Mouse (Mus musculus) layer of hippocampus, postnatal 10 days (tissue): ENCODE measurements around the gene Cdh18. TPM values are rescaled to one million over a fixed set of nuclear protein-coding genes. Genes with fewer than 3 reads are reported as not detected.
A peak's percentile ranks its signal among the peaks of the same experiment; 100 is the strongest.
"Not testable (repeated sequence)": the region's sequence is repeated elsewhere in the genome, so short reads cannot be mapped to it uniquely, and the experiment has no call there.

Experiments
- DNase-seq, 2 experiments: peaks; one replicate each; pipeline ENCODE4 v3.0.0; 2021; ENCODE audit warnings: low spot score in 2 of 2
- long read RNA-seq: library from polyadenylated mRNA; stranded (forward); transcript quantifications from one replicate; pipeline ENCODE4 v2.0.0, GENCODE M21; 2023
- total RNA-seq, 2 experiments: library from RNA; stranded (reverse); gene quantifications; 2 replicates each; pipeline ENCODE4 v1.2.3; 2021

Cdh18 gene
- total RNA-seq, result 10 to 100 TPM; 10.1 to 11.1 TPM
- long read RNA-seq, result 0 reads

DNA sequence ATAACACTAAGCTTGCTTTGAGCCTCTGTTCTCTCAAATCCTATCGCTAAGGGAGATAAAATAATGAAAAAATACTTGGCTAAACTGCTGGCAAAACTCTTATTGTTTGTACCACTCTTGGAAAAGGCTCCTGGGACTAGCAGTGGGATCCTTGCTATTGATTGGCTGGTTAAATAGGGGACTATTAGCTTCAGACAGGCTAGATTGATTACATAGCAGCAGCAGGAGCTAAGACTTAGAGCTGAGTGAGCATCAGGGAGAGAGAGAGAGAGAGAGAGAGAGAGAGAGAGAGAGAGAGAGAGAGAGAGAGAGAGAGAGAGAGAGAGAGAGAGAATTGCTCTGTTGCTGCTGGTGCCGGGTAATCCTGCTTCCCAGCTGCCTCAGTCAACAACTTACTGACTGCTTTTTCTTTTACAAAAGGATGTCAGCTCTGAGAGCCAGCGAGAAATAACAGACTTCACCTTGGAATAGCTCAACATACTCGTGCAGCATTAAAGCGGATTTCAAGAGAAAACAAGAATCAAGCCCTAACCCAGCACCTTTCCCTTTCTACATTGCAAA is at the start of gene Cdh18:
Cdh18 (plus strand) TSS at position 312 of the 561 bp plus-strand sequence.
- DNase-seq, result no peak

DNA sequence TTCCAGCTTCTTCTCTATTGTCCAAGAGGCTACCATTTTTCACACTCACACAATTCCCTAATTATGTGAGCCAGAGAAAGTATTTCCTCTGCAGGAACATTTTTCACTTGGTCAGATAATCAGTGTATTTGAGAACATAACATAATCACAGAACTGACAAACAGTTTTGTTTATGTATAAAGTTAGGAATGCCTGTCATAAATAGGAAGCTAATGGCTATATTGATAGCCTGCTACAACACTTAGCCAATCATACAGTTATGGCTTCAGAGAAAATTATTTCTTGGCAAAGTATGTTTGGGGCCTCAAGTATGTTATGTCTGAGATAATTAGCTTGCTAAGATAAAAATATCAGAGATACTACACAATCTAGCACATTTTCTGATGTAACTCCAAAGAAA is 37.6 kb upstream of the Cdh18 start:
- no peak for DNase-seq

DNA sequence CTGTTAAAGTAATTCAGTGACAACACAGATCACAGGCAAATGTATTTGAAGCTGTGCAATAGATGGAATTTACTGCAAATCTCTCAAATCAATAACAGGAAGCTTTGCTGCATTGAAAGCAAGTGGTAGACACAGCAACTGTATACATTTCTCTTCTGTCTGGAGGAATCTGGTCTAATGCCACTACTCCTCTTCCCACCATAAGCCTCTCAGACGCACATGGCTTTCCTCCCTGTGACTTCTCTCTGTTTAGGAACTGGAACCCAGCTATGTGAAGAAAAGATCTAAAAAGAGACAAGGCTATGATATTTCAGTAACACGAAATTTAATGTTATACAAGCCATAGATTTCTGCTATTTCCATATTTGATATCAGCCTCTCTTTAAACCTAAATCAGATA is 13.0 kb upstream of the Cdh18 start:
- DNase-seq, result no peak

DNA sequence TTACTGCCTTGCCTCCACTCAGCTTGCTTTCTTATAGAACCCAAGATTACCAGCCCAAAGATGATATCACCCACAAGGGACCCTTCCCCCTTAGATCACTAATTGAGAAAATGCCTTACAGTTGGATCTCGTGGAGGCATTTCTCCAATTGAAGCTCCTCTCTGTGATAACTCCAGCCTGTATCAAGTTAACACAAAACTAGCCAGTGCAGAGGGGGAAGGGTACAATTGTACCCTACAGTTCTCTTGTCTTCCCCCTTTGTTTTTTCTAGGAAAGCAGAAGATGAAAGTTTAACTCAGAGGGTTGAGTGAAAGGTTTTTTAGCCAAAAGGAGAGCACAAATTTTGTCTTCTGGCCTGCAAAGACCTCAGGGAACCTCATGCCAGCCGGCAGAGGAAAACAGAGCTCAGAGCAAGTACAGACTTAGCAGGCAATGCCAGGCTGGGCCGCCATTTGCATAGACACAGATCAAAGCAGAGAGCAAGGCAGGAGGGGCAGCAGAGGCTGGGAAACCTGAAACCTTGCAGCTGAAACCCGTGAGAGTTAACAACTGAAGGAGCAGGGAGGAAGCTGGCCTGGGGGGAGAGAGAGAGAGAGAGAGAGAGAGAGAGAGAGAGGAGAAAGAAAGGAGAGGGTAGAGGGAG is 29.3 kb downstream of the Cdh18 start:
- DNase-seq, result no peak

DNA sequence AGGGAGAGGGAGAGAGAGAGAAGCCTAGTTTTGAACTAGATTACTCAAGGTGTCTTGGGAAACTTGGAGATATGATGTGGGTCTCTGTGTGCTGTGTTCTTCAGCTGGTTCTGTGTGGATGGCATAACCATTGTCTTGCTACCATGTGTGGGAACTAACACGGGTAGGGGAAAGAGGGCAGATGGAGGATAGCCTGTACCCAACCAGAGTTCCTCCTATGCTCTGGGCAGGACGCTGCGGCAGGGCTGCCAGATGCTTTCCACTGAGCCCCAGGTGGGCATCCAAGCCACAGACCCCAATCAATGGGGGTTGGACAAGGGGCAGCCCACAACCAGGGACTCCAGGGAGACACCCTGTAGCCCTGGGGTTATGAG is 29.8 kb downstream of the Cdh18 start:
- no peak for DNase-seq

DNA sequence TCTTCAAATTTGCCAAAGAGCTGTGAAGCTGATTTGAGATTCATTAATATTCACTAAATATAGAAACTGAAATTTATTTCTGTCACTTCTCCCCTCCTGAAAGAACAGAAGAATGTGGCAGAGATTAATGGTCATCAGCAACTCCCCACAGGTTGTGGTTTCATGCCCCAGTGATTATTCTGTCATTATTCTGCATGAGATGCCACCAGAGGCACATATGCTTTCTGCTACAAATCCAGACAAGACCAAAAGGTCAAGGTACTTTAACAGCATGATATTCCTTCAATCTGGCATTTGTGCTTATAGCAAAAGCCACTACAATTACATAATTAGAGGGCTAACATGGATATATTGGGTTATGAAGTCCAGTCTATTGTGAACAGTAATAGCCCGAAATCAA is 35.8 kb downstream of the Cdh18 start:
- no peak for DNase-seq

DNA sequence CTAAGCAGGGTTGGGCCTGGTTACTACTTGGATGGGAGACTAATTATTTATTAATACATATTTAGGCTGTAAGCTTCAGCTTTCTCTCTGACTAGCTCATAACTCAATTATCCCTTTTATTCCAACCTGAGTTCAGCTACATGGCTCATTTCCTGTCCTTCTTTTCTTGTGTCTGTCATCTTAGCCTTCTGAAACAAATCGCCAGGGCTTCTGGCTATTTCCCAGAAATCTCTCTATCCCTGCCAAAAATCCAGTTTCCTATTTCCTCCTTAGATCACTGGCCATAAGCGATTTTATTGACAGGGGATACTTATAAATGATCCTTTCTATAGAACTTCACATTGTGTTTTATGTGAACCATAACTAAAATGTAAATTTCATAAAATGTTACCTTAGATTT is 167.6 kb downstream of the Cdh18 start:
- no peak for DNase-seq

DNA sequence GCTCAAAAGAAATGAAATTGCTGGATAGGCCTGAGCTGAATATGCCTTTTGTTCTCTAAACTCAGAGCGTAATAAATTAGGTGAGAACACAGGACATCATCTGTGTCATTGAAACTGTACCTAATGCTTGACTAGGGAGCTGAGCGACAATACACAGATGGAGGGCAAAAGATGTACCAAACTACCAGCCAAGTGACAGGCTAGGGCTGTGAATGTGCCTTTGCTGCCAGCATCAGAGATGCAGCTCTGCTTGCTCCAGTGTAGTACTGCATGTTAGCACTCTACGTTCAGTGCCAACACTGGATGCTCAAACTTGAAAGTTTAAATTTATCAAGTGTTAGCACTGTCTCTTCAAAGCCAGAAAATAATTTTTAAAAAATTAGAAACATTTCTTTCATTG is 168.9 kb downstream of the Cdh18 start:
- peak in 1 of 2 experiments; percentile 24 for DNase-seq

DNA sequence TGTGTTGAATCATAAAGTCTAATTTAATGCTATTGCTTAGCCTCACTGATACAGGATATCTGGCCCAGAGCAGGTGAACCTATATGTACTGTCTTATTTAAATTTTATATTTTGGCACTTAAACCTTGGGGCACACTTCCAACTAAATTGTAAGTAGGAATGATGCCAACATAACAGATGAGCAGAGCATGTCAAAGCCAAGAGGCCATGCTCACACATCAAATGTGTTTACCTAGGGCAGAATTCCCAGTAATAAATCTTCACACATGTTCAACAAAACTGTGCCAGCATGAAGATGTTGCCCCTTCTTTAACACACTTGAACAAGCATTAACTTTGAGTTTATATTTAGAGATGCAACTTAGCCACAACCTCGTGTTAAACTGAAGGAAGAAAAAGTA is 177.8 kb downstream of the Cdh18 start:
- DNase-seq, result no peak

DNA sequence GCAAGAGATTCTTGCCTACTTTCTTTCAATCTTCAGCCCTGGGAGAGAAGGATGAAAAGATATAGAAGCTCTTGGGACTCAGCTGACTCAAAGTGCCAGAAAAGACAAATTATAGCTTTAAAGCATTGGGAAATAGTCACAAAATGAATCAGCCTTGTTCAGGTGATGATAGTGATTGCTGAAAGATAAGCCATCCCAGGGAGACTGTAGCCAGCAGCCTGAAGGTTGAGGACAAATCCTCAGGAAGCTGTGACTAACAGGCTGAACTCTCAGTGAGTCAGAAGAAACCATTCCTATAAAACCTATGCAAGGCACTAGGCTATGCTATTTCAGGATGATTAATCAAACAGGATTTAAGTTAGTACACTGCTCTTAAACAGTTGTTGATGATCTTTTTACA is 184.2 kb downstream of the Cdh18 start:
- DNase-seq, result no peak

DNA sequence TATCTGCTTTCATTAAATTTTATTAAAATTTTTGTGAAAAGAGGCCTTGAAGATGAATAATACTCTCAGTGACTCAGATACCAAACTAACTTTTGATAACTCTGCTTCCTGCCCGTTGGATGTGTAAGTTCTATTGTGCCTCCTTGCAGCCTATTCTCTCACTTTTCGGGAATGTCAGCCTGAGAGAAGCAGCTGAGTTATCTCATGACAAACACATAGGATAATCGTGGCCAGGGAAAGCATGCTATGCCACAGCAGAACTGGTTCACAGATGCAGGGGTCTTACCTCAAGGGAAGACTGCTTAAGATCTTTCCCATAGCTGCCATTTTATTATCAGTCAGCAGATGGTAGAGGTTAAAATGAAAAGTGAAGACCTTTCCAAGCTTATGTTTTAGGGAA is 187.3 kb downstream of the Cdh18 start:
- DNase-seq, result no peak

DNA sequence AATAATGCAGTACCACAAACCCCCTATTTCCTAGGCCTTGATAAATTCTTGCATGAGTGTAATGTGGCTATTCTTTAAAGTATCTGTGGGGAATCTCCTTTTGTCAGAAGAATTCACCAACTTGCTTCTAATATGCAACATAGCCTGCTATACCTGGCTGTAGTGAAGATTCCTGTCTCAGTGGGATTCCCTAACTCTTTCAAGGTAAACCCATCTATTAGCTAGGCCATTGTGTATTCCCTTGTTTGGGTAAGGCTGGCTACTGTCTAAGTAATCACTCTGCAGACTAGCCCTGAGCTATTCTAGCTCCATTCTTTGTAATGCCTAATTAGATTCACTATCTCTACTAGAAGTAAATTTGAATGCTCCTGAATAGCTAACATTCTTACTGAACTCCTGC is 212.4 kb downstream of the Cdh18 start:
- not testable (repeated sequence) for DNase-seq

DNA sequence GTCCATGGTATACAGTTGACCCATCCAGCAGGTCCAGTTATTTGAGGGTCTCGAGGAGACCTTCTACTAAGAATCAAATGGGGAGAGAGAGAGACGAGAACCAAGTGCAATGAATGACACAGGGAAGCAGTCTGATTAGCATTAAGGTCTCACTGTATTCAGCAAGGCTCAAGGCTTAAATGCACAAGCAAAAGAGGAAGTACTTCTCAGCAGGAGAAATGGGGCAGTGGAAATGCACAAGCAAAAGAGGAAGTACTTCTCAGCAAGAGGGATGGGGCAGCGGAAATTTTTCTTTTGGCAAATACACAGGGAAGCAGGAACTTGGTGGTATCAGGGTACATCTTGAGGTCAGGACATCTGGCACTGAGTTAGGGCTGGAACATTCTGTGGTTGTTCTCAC is 217.8 kb downstream of the Cdh18 start:
- DNase-seq, result not testable (repeated sequence)

DNA sequence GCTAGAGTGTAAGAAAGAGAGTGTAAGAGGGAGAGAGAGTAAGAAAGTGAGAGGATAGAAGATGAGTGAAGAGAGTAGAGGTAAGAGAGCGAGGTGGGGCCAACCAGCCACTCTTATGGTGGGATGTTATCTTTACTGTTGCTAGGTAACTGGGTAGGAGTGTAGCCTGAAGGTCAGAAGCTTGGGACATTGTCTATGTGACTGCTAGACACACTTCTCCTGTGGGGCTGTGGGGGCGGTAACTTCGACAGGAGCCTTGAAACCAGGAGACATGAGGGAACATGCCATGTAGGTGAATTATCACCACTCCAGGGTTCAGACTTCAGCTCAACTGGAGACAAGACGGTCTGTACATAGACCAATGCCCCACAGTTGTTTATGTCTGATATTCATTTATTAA is 227.5 kb downstream of the Cdh18 start:
- no peak for DNase-seq

DNA sequence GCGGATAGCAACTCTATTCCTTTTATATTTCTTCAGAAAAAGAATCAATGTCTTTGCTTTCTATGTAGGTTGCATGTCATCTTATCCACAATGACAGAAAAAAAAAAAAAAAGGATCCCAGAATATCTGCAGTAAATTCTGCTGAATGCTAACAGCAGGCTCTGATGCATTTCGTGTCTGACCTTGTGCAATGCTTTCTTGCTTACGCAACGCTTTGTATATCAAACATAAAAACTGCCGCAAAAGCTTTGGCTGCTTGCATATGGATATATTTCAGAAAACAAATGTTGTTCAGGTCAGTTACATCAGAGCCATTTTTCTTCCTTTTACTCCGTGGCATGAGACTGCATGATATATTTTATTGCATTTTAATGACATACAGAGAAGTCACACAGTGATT is 240.9 kb downstream of the Cdh18 start:
- DNase-seq, result no peak

DNA sequence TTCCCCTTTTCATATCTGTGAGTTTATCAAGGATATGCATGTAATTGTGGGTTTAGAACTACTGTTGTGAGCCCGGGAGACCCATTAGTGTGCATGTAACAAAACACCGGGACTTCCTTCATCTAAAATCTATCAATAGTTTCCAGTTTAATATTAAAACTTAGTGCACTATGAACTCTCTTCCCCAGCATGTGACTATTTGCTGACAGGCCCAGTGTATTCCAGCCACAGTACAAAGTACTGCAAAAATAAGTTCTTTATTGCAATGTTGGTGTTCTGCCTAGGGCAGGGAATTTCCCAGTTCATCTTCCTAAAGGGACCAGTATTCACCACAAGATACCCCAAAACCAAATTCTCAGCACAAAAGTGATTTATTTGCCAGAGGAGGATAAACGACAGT is 243.0 kb downstream of the Cdh18 start:
- DNase-seq, result no peak

DNA sequence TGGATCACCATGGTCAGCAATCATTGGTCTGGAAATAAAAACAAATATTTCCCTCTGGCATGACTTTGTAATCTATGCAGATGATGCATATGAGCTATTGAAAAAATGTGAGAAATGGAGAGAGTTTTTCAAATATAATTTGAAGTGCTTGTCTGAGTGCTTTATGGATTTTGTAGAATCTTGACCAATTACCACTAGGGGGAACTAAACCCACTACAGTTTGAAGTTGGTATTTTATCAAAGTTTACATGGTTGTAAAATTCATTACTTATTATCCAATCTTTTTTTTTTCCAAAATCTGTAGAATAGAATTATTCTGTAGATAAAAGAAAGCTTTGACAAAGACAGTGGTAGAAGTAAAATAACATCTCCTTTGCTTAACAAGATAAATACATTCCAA is 284.3 kb downstream of the Cdh18 start:
- DNase-seq, result no peak

DNA sequence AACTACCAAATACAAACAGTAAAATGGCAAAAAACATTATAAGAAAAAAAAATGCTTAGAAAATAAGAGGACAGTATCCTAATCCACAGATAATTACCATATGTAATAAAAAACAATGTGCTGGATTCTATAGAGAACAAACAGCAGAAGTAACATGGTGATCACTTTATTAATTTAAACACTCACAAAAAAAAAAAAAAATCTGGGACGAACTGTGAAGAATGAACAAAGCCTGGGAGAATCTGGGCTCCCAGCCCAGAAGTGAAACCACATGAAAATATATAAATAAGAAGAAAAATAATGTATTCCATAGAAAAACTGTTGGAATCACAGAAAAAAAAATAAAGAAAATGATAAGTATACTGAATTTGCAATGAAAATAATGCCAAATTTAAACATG is 288.4 kb downstream of the Cdh18 start:
- DNase-seq, result no peak

DNA sequence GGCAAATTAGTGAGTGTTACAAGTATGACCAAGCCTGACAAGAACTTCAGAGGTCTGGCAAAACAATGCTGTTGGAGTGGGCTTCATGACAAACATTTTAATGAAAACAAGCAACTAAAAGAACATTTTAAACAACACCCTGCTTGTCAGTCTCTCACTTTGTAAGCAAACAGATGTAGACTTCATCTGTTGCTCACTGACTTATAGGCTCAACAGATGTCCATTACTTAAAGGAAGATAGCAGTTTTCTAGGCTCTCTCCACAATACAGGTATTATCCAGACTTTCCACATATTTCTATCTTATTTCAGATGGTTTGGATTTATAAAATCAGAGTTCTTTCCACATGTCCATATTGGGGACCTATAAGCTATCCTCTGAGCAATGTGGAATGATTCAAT is 308.9 kb downstream of the Cdh18 start:
- DNase-seq, result no peak

DNA sequence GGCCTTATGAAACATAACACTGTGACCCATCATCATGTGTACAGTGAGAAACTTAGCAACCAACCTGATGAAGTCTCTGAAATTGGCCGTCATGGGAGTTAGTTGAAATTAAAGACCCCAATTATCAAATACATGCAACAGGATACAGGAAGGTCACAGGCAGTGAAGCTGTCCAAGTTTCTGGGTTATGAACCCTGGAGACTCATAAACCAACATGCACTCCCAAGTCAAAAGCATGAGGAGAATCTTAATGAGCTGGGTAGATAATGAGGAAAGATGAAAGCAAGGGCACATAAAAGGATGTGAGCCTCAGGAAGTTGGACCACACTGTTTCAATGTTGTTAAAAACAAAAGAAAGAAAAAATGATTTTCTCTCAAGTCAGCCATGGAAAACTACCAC is 321.9 kb downstream of the Cdh18 start:
- DNase-seq, result no peak

DNA sequence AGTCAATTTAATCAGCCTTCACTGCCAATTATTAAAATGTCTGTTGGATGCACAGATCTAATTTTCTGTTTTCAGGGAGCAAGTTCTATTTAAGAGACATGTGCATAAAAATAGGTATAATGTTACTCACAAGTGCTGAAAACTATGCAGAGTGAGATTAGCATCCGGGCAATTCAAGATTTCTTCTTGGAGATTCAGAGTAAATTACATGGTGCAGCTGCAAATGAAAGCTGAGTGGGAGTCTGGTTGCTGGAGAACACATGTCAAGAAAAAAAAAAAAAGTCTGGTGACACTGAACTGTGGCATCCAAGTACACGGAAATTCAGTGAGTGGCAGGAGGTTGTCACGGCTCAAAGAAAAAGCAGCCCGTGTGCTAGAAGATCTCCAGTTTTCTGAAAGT is 348.9 kb downstream of the Cdh18 start:
- no peak for DNase-seq

DNA sequence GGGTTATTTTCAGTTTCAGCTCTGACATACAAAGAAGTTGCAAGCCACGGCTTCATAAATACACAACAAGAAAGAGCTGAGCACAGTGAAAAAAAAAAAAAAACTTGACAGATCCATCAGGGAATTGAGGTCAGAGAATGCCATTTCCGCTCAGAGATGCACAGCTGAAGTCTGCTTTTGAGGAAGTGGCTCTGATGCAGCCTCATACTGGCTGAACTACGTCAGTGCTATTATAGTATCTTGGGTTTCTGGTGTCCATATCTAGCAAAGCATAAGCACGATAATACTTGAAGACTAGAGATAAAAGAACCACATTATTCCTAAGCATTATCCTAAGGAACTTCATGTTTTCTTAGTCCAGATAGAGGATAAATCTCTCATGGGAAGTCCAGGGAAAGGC is 349.4 kb downstream of the Cdh18 start:
- DNase-seq, result no peak

DNA sequence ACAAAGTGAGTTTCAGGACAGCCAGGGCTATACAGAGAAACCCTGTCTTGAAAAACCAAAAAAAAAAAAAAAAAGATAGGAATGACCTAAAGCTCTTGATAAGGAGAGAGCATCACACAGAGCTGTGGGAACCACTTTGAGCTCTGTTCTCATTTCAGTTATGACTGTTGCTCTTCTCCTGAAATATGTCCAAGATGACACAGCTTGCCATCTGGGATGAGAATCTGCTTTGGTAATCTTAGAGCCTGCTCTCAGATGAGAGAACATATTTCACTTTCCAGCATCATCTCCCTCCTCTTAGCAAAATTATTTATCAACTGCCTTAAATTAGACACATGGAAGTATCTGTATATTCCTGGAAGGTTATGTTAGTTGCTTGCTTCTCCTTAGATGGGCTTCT is 365.6 kb downstream of the Cdh18 start:
- peak; percentile 6 to 27 for DNase-seq

DNA sequence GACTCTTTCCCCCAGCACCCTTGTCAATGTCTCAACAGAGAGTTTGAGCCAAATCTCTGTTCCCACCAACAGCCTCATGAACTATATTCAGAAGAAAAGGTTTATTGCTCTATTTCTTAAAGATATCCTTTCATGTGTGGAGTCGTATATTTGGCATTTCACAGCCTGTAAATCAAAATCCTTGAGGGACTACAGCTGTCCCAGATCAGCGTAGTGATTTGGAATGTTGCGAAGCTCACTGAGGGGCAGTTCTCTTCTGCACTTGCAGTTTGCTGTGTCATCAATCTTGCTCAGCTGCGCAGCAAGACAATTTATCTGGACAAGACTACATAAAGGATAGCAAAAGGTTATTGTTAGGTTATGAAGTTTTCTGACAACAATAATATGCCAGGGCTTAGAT is 385.5 kb downstream of the Cdh18 start:
- no peak for DNase-seq
